Mouse (Mus musculus): Measurements from ENCODE around the gene Notch1. TPM values are rescaled to one million over a fixed set of nuclear protein-coding genes. Genes with fewer than 3 reads are reported as not detected.

Notch1 gene
- polyA plus RNA-seq, 1 experiment from 2014 or later = 29.5 TPM

DNA sequence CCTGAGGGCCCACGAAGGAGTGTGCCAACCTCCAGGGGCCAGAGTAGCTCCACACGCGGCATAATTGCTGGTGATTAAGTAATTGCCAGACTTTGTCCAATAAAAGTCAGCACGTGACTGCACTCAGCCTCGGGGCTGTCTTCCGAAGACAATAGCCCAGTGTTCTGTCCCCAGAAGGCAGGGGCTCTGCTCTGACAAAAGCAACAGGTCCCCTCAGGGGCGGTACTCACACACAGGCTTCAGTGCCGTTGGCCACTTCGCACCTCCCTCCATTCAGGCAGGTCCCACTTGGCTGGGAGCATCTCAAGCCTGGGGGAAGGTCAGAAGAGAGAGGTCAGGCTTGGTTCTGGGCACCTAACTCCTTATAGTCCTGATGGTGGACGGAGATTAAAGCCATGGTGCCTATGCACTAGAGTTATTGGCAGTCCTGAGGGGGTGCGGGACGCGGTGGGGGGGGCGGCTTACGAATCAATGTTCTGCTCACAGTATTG is 14.8 kb downstream of the Notch1 start:
- Histone ChIP-seq H3K27me3 (ENCODE audit: control insufficient read depth, insufficient read depth, low read length) (no peaks in the 10 kb centered on the region), H3K4me2 (replicated peaks; ENCODE audit: low read depth, low read length) (peak overlapping the region; percentile 78), H3K9me3 (ENCODE audit: control insufficient read depth, low read depth, low read length) (no peaks in the 10 kb centered on the region), H3K4me1 (ENCODE audit: control insufficient read depth, insufficient read depth, low read length) (peaks cover 63% of the 10 kb centered on the region), H3K36me3 (ENCODE audit: control insufficient read depth, insufficient read depth, low read length) (peaks cover 8% of the 10 kb centered on the region), H3K9ac (replicated peaks; ENCODE audit: low read depth, low read length) (peak overlapping the region; percentile 92; the same call in 1 of the 2 replicates), H3K4me3 (ENCODE audit: low read depth, low read length) (peak overlapping the region; percentile 88), H3K27ac (ENCODE audit: low read length) (peak overlapping the region; percentile 84; the same call in 1 of the 2 replicates)
- 9% methylated on average over 15 of the region's 15 CpGs for WGBS
- ATAC-seq (ENCODE audit: insufficient number of reproducible peaks, insufficient read depth, low FRiP score, low read depth) = peak; percentile 17; the same call in 1 of the 2 replicates

DNA sequence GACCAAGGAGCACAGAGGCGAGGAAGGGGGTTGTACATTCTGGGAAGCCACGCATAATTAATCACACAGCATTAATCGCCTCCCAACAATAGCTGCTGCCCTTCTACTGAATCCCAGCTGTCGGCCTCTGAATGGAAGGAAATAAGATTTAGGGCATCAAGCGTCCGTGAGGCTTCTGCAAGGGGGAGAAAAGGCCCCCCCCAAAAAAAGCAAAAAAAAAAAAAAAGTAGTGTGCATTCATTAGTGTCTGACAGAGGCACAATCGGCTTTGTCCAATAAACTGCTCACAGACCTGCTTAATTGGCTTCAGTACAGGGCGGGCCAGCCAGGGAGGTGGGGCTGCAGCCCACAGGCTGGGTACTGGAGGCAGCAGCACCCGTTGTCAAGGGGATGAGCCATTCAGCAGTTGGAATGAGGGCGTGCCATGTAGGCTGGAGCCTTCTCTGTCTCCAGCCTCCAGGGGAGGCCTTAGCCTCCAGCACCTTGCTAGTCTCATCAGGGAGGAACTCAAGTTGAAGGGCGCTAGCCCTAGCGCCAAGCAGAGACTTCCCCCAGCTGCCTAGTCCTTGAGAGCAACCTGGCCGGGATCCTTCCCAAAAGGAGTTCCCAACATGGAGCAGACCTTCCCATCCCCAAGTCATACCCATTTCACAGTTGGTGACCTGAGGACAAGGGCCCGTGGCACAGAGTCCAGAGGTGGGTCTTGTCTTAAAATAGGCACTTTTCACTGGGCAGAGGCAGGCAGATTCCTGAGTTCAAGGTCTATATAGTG is 15.7 kb downstream of the Notch1 start:
- peak overlapping the region; percentile 88; the same call in 1 of the 2 replicates for H3K4me3 ChIP-seq (ENCODE audit: low read depth, low read length)
- H3K27ac ChIP-seq (ENCODE audit: low read length) = peak overlapping the region; percentile 84; the same call in 1 of the 2 replicates
- no peaks in the 10 kb centered on the region for H3K9me3 ChIP-seq (ENCODE audit: control insufficient read depth, low read depth, low read length)
- peaks cover 66% of the 10 kb centered on the region for H3K4me1 ChIP-seq (ENCODE audit: control insufficient read depth, insufficient read depth, low read length)
- peak overlapping the region; percentile 78 for H3K4me2 ChIP-seq (replicated peaks; ENCODE audit: low read depth, low read length)
- H3K36me3 ChIP-seq (ENCODE audit: control insufficient read depth, insufficient read depth, low read length) = peaks cover 8% of the 10 kb centered on the region
- WGBS = 28% methylated on average over 14 of the region's 14 CpGs
- no peak for ATAC-seq (ENCODE audit: insufficient number of reproducible peaks, insufficient read depth, low FRiP score, low read depth)
- H3K27me3 ChIP-seq (ENCODE audit: control insufficient read depth, insufficient read depth, low read length) = no peaks in the 10 kb centered on the region
- H3K9ac ChIP-seq (replicated peaks; ENCODE audit: low read depth, low read length) = no peak overlapping the region

DNA sequence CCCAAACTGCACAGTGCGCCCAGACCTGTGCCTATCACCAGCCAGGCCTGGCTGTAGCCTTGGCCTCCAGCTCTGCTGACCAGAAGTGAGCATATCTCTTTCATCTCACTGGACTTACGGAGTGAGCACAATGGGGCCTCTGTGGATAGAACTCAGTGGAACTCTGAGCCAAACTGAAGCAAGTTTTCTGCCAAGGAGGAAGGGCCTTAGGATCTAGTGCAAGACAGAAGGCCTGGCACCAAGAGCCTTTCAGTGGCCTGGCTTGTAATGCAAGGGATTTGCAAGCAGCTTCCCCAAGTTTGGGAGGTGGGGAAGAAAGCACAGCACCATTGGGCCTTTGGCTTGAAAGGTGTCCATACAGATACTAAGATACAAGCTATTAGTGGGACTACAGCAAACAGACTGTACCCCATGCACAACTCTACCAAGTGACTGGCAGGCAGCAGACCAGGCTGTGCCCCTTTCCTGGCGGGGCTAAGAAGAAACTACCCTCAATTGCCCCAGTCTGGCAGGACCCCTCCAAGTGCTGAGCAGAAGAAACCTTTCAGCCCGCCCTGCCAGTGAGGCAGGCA is 16.4 kb downstream of the Notch1 start:
- Histone ChIP-seq H3K4me3 (ENCODE audit: low read depth, low read length) (no peak overlapping the region), H3K4me1 (ENCODE audit: control insufficient read depth, insufficient read depth, low read length) (peaks cover 68% of the 10 kb centered on the region), H3K36me3 (ENCODE audit: control insufficient read depth, insufficient read depth, low read length) (peaks cover 8% of the 10 kb centered on the region), H3K9me3 (ENCODE audit: control insufficient read depth, low read depth, low read length) (no peaks in the 10 kb centered on the region), H3K4me2 (replicated peaks; ENCODE audit: low read depth, low read length) (peak overlapping the region; percentile 78; the same call in 1 of the 2 replicates), H3K27ac (ENCODE audit: low read length) (peak overlapping the region; percentile 34), H3K9ac (replicated peaks; ENCODE audit: low read depth, low read length) (no peak overlapping the region), H3K27me3 (ENCODE audit: control insufficient read depth, insufficient read depth, low read length) (no peaks in the 10 kb centered on the region)
- no peak for ATAC-seq (ENCODE audit: insufficient number of reproducible peaks, insufficient read depth, low FRiP score, low read depth)
- 69% methylated on average over 4 of the region's 4 CpGs for WGBS

DNA sequence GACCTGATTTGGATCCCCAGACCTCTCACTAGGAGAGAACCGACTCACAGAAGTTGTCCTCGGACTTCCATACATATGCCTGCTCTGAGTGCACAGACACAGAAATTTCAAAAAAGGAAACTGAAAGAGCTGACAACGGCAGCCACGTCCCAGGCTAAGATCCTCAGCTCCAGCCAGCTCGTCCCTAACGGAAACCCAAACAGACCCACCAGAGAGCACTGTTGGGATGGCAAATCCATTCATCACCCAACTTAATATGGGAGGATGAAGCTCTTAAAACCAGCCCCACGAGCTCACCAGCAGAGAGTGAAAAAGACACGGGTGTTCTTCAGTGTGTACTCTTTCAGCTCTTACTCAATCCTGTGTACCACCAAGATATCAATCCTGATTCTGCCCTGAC is 17.8 kb downstream of the Notch1 start:
- Histone ChIP-seq H3K9me3 (ENCODE audit: control insufficient read depth, low read depth, low read length) (no peaks in the 10 kb centered on the region), H3K27me3 (ENCODE audit: control insufficient read depth, insufficient read depth, low read length) (no peaks in the 10 kb centered on the region), H3K4me3 (ENCODE audit: low read depth, low read length) (no peak overlapping the region), H3K4me1 (ENCODE audit: control insufficient read depth, insufficient read depth, low read length) (peaks cover 73% of the 10 kb centered on the region), H3K4me2 (replicated peaks; ENCODE audit: low read depth, low read length) (no peak overlapping the region), H3K9ac (replicated peaks; ENCODE audit: low read depth, low read length) (no peak overlapping the region), H3K36me3 (ENCODE audit: control insufficient read depth, insufficient read depth, low read length) (peaks cover 8% of the 10 kb centered on the region), H3K27ac (ENCODE audit: low read length) (no peak overlapping the region)
- no peak for ATAC-seq (ENCODE audit: insufficient number of reproducible peaks, insufficient read depth, low FRiP score, low read depth)
- WGBS = 60% methylated on average over 8 of the region's 8 CpGs

DNA sequence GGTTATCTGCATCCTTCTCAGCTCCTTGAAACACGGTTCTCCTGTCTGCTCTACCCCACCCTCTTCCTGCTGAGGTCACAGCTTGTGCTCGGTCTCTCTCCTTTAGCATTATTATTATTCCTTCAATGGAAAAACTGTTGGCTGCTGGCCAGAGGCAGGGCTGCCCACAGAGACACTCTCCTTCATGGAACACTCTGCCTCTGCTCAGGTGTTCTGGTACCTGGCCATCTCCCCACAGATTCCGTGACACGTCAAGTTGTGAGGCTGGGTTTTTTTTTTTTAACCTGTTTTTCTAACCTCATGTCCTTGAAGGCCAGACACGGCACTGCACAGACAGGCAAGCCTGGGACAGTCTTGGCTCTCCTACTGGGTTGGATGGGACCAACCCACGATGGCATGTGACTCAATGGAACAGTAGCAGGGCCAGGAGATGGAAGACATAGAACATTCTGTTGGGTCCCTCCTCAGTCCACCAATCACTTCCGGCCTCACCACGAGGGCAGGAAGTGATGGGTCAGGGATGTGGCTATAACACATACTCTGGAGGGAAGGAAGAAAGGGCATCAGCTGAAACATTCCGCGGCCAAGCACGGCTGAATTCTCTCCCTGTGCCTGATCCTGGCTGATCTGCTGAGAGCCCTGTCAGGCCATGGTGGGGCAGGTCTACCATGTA is 18.5 kb downstream of the Notch1 start:
- Histone ChIP-seq H3K36me3 (ENCODE audit: control insufficient read depth, insufficient read depth, low read length) (peaks cover 8% of the 10 kb centered on the region), H3K4me2 (replicated peaks; ENCODE audit: low read depth, low read length) (no peak overlapping the region), H3K9ac (replicated peaks; ENCODE audit: low read depth, low read length) (no peak overlapping the region), H3K4me1 (ENCODE audit: control insufficient read depth, insufficient read depth, low read length) (peaks cover 80% of the 10 kb centered on the region), H3K9me3 (ENCODE audit: control insufficient read depth, low read depth, low read length) (no peaks in the 10 kb centered on the region), H3K27me3 (ENCODE audit: control insufficient read depth, insufficient read depth, low read length) (no peaks in the 10 kb centered on the region), H3K27ac (ENCODE audit: low read length) (no peak overlapping the region), H3K4me3 (ENCODE audit: low read depth, low read length) (no peak overlapping the region)
- 68% methylated on average over 11 of the region's 11 CpGs for WGBS
- no peak for ATAC-seq (ENCODE audit: insufficient number of reproducible peaks, insufficient read depth, low FRiP score, low read depth)

DNA sequence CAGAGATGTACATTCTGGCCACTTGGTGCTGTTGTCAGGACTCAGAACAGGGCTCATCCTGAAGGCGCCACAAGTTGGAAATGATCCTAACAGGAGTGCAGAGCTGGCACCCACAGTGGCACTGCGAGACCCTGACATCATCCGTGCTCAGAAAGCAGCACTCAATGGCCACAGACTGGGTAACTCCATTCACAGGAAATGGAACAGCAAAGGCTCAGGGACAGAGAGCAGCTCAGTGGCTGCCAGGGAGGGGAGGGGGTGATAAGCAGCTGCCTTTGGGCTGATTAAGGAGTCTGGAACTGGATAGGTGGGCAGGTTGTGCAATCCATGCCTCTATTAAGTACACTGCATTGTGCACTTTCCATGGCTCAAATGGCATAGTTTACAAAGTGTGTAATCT is 20.0 kb downstream of the Notch1 start:
- no peaks in the 10 kb centered on the region for H3K9me3 ChIP-seq (ENCODE audit: control insufficient read depth, low read depth, low read length)
- no peaks in the 10 kb centered on the region for H3K27me3 ChIP-seq (ENCODE audit: control insufficient read depth, insufficient read depth, low read length)
- peaks cover 8% of the 10 kb centered on the region for H3K36me3 ChIP-seq (ENCODE audit: control insufficient read depth, insufficient read depth, low read length)
- no peak overlapping the region for H3K27ac ChIP-seq (ENCODE audit: low read length)
- H3K4me1 ChIP-seq (ENCODE audit: control insufficient read depth, insufficient read depth, low read length) = peaks cover 73% of the 10 kb centered on the region
- no peak overlapping the region for H3K4me2 ChIP-seq (replicated peaks; ENCODE audit: low read depth, low read length)
- 83% methylated on average over 3 of the region's 3 CpGs for WGBS
- no peak overlapping the region for H3K4me3 ChIP-seq (ENCODE audit: low read depth, low read length)
- H3K9ac ChIP-seq (replicated peaks; ENCODE audit: low read depth, low read length) = no peak overlapping the region
- no peak for ATAC-seq (ENCODE audit: insufficient number of reproducible peaks, insufficient read depth, low FRiP score, low read depth)

DNA sequence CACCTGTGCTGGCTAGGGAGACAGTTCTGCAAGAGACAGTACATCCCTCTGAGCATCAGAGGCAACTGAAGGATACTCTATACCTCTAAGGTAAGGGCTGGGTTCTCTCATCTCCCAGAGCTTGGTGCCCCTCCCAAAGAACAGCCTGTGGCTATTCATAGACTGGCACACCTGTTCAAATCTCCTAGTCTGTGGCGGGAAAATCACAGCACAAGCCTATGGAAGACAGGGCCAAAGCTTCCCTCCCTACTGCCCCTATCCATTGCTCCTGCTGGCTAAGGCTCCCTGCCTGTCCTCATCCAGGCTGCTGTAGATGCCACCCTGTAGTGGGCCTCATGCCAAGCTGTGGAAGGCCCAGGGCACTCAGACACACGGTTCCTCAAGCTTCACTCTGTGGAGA is 20.8 kb downstream of the Notch1 start:
- peaks cover 73% of the 10 kb centered on the region for H3K4me1 ChIP-seq (ENCODE audit: control insufficient read depth, insufficient read depth, low read length)

DNA sequence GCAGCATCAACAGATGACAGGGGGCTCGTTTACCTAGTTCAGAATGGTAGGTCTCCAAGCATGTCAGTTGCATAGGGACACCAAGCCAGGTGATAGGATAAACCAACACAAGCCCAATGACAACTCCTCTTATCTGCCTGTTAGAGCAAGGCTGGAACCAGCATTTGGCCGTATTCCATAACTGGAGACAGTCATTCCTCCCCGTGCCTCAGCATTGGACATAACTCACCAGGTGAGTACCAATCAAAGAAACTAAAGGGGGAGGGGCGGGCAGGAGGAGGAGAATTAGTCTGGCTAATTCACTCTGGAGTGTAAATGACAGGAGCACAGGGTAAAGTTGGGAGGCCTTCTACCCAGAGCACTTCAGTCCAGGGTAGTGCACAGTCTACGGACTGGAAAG is 21.5 kb downstream of the Notch1 start:
- no peak overlapping the region for H3K4me2 ChIP-seq (replicated peaks; ENCODE audit: low read depth, low read length)
- no peaks in the 10 kb centered on the region for H3K27me3 ChIP-seq (ENCODE audit: control insufficient read depth, insufficient read depth, low read length)
- WGBS = 64% methylated on average over 5 of the region's 5 CpGs
- H3K27ac ChIP-seq (ENCODE audit: low read length) = peak overlapping the region; percentile 70
- no peak for ATAC-seq (ENCODE audit: insufficient number of reproducible peaks, insufficient read depth, low FRiP score, low read depth)
- no peak overlapping the region for H3K9ac ChIP-seq (replicated peaks; ENCODE audit: low read depth, low read length)
- H3K9me3 ChIP-seq (ENCODE audit: control insufficient read depth, low read depth, low read length) = no peaks in the 10 kb centered on the region
- no peak overlapping the region for H3K4me3 ChIP-seq (ENCODE audit: low read depth, low read length)
- H3K36me3 ChIP-seq (ENCODE audit: control insufficient read depth, insufficient read depth, low read length) = peaks cover 8% of the 10 kb centered on the region
- peaks cover 71% of the 10 kb centered on the region for H3K4me1 ChIP-seq (ENCODE audit: control insufficient read depth, insufficient read depth, low read length)

More for the DNA sequence above, 20.8 kb downstream of the Notch1 start:
- no peaks in the 10 kb centered on the region for H3K9me3 ChIP-seq (ENCODE audit: control insufficient read depth, low read depth, low read length)
- peaks cover 8% of the 10 kb centered on the region for H3K36me3 ChIP-seq (ENCODE audit: control insufficient read depth, insufficient read depth, low read length)
- 79% methylated on average over 2 of the region's 2 CpGs for WGBS
- H3K27ac ChIP-seq (ENCODE audit: low read length) = no peak overlapping the region
- no peak overlapping the region for H3K4me2 ChIP-seq (replicated peaks; ENCODE audit: low read depth, low read length)
- H3K9ac ChIP-seq (replicated peaks; ENCODE audit: low read depth, low read length) = no peak overlapping the region
- ATAC-seq (ENCODE audit: insufficient number of reproducible peaks, insufficient read depth, low FRiP score, low read depth) = no peak
- no peaks in the 10 kb centered on the region for H3K27me3 ChIP-seq (ENCODE audit: control insufficient read depth, insufficient read depth, low read length)
- H3K4me3 ChIP-seq (ENCODE audit: low read depth, low read length) = no peak overlapping the region
